Mouse (Mus musculus): ENCODE results near the gene Mst1. TPM values are rescaled to one million over a fixed set of nuclear protein-coding genes. Genes with fewer than 3 reads are reported as not detected.

The Mst1 gene
- polyA plus RNA-seq, 1 experiment from 2014 or later: not detected

DNA sequence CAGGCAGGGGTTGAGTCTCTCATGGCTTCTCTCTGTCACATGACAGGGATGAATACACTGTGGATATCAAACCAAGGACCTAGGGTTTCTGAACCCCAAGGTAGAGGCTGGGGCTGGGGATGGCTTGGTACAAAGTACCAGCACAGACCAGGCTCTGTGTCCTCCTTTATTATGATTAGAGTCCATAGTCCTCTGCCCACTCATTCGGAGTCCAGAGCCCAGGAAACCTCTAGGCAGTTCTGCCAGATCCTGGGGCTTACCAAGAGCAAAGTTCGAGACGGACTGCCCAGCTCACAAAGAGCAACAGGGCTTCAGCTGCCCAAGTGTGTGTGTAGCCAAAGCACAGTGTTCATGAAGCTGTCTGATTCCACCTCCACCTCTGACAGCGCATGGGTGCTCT is 5.0 kb downstream of the Mst1 start:
- 97% methylated on average over 4 of the region's 4 CpGs for WGBS
- H3K4me1 ChIP-seq: peaks cover 5% of the 10 kb centered on the region; the same call in 1 of the 2 replicates
- H3K9me3 ChIP-seq: no peaks in the 10 kb centered on the region
- no peak overlapping the region for H3K4me2 ChIP-seq
- H3K27ac ChIP-seq: no peak overlapping the region
- no peak overlapping the region for H3K9ac ChIP-seq
- H3K4me3 ChIP-seq: no peak overlapping the region
- H3K27me3 ChIP-seq (replicated peaks): peaks cover 29% of the 10 kb centered on the region
- ATAC-seq (replicated peaks): no peak
- H3K36me3 ChIP-seq (replicated peaks): peaks cover 50% of the 10 kb centered on the region

DNA sequence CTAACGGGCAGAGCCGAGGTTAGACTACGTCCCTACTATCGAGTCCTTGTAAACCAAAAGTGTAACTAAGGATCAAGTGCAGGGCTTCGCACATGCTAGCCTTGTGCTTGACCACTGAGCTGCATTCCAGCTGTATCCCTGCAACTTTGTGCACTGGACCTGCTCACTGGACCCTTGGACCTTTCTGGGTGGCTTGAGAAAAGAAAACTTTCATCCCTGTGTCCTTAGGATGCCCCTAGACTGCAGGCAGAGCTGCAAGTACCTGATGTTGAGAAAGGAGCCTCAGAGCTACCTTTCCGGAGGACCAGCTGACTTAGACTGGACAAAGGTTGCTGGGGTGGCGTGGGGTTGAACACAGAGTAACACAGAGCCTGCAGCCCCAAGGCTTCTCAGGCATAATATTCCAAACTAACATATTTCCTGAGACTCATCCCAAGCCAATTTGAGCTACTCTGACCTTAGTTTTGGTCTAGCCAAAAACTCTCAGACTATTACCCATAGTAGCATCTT is 10.4 kb downstream of the Mst1 start:
- peaks cover 41% of the 10 kb centered on the region for H3K36me3 ChIP-seq (replicated peaks)
- H3K9ac ChIP-seq: no peak overlapping the region
- ATAC-seq (replicated peaks): no peak
- H3K27ac ChIP-seq: no peak overlapping the region
- no peak overlapping the region for H3K4me3 ChIP-seq
- H3K9me3 ChIP-seq: no peaks in the 10 kb centered on the region
- 93% methylated on average over 7 of the region's 7 CpGs for WGBS
- no peak overlapping the region for H3K4me2 ChIP-seq
- H3K27me3 ChIP-seq (replicated peaks): no peaks in the 10 kb centered on the region
- peaks cover 18% of the 10 kb centered on the region for H3K4me1 ChIP-seq

DNA sequence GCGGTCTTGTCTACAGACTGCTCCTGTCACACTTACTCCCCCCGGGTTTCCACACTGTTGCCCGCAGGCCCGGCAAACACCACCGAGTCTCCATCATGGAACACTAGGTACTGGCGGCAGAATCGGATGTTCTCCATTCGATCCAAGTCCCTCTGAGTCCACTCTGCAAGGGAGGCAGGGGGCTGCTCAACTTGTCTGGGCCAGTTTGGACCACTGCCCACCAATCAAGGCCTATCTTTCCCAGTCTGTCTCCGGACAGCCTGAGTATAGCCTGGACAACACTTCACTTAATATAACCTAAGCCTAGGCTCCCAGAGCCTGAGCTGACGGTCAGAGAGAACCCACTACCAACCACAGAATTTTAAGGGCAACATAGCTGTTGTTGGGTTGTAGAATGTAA is 13.3 kb downstream of the Mst1 start:
- peak; percentile 12; the same call in 1 of the 2 replicates for ATAC-seq (replicated peaks)
- WGBS: 65% methylated on average over 10 of the region's 10 CpGs
- H3K4me1 ChIP-seq: peaks cover 20% of the 10 kb centered on the region
- H3K9me3 ChIP-seq: no peaks in the 10 kb centered on the region
- H3K9ac ChIP-seq: peak overlapping the region; percentile 75
- H3K4me3 ChIP-seq: peak overlapping the region; percentile 61
- H3K36me3 ChIP-seq (replicated peaks): peaks cover 17% of the 10 kb centered on the region
- no peak overlapping the region; the same call in 1 of the 2 replicates for H3K27ac ChIP-seq
- peak overlapping the region; percentile 96 for H3K4me2 ChIP-seq
- H3K27me3 ChIP-seq (replicated peaks): no peaks in the 10 kb centered on the region

GRCm38 (mm10) chr9:108094184-108094941 is 14.1 kb downstream of the Mst1 start, which contains the start of gene Apeh:
Apeh (minus strand) TSS chr9:108094606.
- Histone ChIP-seq H3K4me2 (peak within 1 kb of the TSS; percentile 96), H3K9ac (peak within 1 kb of the TSS; percentile 75), H3K36me3 (replicated peaks) (peaks cover 19% of the 10 kb centered on the region; the same call in 1 of the 2 replicates), H3K4me3 (peak within 1 kb of the TSS; percentile 61), H3K4me1 (peaks cover 20% of the 10 kb centered on the region), H3K27me3 (replicated peaks) (no peaks in the 10 kb centered on the region), H3K9me3 (no peaks in the 10 kb centered on the region), H3K27ac (peak within 1 kb of the TSS; percentile 78)
- WGBS: under 1% methylated on average over 51 of the region's 52 CpGs
- ATAC-seq (replicated peaks): peak; percentile 91

GRCm38 (mm10) chr9:108094998-108095411 is 14.8 kb downstream of the Mst1 start:
- Histone ChIP-seq H3K27ac (peak overlapping the region; percentile 78), H3K36me3 (replicated peaks) (peaks cover 13% of the 10 kb centered on the region; the same call in 1 of the 2 replicates)

DNA sequence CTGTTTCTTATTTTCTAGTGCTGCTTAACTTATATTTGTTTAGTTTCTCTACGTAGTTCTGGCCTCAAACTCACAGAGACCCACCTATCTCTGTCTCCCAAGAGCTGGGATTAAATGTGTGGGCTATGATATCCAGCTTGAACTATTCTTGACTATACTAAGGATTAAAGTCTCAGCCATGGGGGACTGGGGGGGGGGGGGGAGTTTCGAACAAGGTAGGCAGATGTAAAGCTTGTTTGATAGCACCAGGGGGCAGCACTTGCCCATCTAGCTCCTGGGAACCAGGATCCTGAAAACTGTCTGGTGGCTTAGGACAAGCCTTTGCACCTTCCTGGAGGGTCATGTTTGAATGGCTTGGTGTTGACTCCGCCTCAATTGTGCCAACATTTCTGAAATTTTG is 15.3 kb downstream of the Mst1 start:
- peak overlapping the region; percentile 61 for H3K4me3 ChIP-seq
- no peak for ATAC-seq (replicated peaks)
- H3K9me3 ChIP-seq: no peaks in the 10 kb centered on the region
- H3K4me1 ChIP-seq: peaks cover 20% of the 10 kb centered on the region
- H3K36me3 ChIP-seq (replicated peaks): peaks cover 8% of the 10 kb centered on the region; the same call in 1 of the 2 replicates
- 8% methylated on average over 3 of the region's 3 CpGs for WGBS
- no peaks in the 10 kb centered on the region for H3K27me3 ChIP-seq (replicated peaks)
- H3K4me2 ChIP-seq: peak overlapping the region; percentile 96
- H3K27ac ChIP-seq: no peak overlapping the region
- peak overlapping the region; percentile 75; the same call in 1 of the 2 replicates for H3K9ac ChIP-seq

More at GRCm38 (mm10) chr9:108094998-108095411, 14.8 kb downstream of the Mst1 start:
- Histone ChIP-seq H3K27me3 (replicated peaks) (no peaks in the 10 kb centered on the region), H3K4me2 (peak overlapping the region; percentile 96), H3K4me3 (peak overlapping the region; percentile 61), H3K9ac (peak overlapping the region; percentile 75), H3K9me3 (no peaks in the 10 kb centered on the region), H3K4me1 (peaks cover 20% of the 10 kb centered on the region)
- ATAC-seq (replicated peaks): peak; percentile 22
- WGBS: under 1% methylated on average over 16 of the region's 16 CpGs

- Histone ChIP-seq H3K9ac (no peak overlapping the region), H3K36me3 (replicated peaks) (peaks cover 8% of the 10 kb centered on the region; the same call in 1 of the 2 replicates), H3K4me3 (no peak overlapping the region), H3K27ac (no peak overlapping the region), H3K4me1 (peaks cover 20% of the 10 kb centered on the region), H3K9me3 (no peaks in the 10 kb centered on the region), H3K4me2 (peak overlapping the region; percentile 96), H3K27me3 (replicated peaks) (no peaks in the 10 kb centered on the region)
- 63% methylated on average over 10 of the region's 10 CpGs for WGBS
- ATAC-seq (replicated peaks): no peak
These were observed 15.9 kb downstream of the Mst1 start for GRCm38 (mm10) chr9:108095949-108096712.

- no peak overlapping the region for H3K27ac ChIP-seq
- no peaks in the 10 kb centered on the region for H3K27me3 ChIP-seq (replicated peaks)
- peaks cover 10% of the 10 kb centered on the region for H3K4me1 ChIP-seq
- no peak overlapping the region for H3K4me2 ChIP-seq
- no peak overlapping the region for H3K4me3 ChIP-seq
- ATAC-seq (replicated peaks): no peak
- 86% methylated on average over 8 of the region's 8 CpGs for WGBS
- H3K36me3 ChIP-seq (replicated peaks): peaks cover 26% of the 10 kb centered on the region; the same call in 1 of the 2 replicates
- no peaks in the 10 kb centered on the region for H3K9me3 ChIP-seq
- H3K9ac ChIP-seq: no peak overlapping the region
These were observed 19.4 kb downstream of the Mst1 start for GRCm38 (mm10) chr9:108099619-108100018.

- Histone ChIP-seq H3K4me2 (no peak overlapping the region), H3K9me3 (no peaks in the 10 kb centered on the region), H3K9ac (no peak overlapping the region), H3K4me3 (no peak overlapping the region), H3K27ac (no peak overlapping the region), H3K27me3 (replicated peaks) (no peaks in the 10 kb centered on the region), H3K4me1 (peaks cover 11% of the 10 kb centered on the region; the same call in 1 of the 2 replicates), H3K36me3 (replicated peaks) (peaks cover 21% of the 10 kb centered on the region)
- whole genome bisulfite sequencing: 37% methylated on average over 31 of the region's 31 CpGs
- no peak for ATAC-seq (replicated peaks)
These were observed 24.7 kb downstream of the Mst1 start for GRCm38 (mm10) chr9:108104766-108105548.

DNA sequence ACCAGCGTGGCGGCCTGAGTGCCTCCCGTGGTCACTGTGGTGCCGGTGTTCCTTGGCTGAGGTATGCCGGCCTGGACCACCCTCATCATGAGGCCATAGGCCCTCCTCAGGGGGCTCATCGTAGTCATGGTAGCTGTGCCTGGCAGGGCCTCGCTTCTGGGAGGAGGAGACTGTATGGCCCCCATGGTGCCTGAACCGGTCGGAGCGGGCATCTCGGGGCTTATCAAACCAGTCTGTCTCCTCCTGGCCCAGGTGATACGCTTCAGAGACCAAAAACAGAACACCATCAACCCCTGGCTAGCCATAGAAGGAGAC is 25.3 kb downstream of the Mst1 start:
- no peak overlapping the region for H3K4me3 ChIP-seq
- no peak overlapping the region for H3K9ac ChIP-seq
- no peak overlapping the region for H3K27ac ChIP-seq
- H3K27me3 ChIP-seq (replicated peaks): no peaks in the 10 kb centered on the region
- H3K4me2 ChIP-seq: no peak overlapping the region
- no peaks in the 10 kb centered on the region for H3K9me3 ChIP-seq
- ATAC-seq (replicated peaks): no peak
- 68% methylated on average over 12 of the region's 12 CpGs for WGBS
- peaks cover 11% of the 10 kb centered on the region; the same call in 1 of the 2 replicates for H3K4me1 ChIP-seq
- H3K36me3 ChIP-seq (replicated peaks): peaks cover 21% of the 10 kb centered on the region

DNA sequence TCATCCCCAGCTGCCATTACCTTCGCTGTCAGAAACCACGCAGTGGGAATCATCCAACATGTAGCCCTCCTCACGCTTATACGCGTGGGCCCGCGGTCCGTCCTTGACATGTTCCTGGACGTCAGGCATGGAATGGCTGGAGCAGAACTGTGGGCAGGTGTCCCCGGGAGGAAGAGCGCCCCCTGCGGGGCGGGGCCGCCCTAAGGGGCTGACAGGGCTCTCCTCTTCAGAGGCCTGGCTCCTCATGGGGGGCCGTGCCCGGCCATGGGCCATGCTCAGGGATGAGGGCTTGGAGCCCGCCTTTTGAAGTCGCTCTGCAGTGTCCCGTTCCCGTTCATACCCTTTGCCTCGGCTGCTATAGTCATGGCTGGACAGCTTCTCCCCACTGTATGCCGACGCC is 25.9 kb downstream of the Mst1 start:
- Histone ChIP-seq H3K9me3 (no peaks in the 10 kb centered on the region), H3K4me1 (peaks cover 13% of the 10 kb centered on the region), H3K27ac (no peak overlapping the region), H3K4me2 (no peak overlapping the region), H3K27me3 (replicated peaks) (no peaks in the 10 kb centered on the region), H3K4me3 (no peak overlapping the region), H3K9ac (no peak overlapping the region), H3K36me3 (replicated peaks) (peaks cover 19% of the 10 kb centered on the region)
- ATAC-seq (replicated peaks): no peak
- WGBS: 89% methylated on average over 23 of the region's 23 CpGs

Data from midbrain, embryonic 15.5 days (tissue).